Mouse (Mus musculus) spleen, postnatal 36 days (tissue): ENCODE measurements around the gene Gm10100.
"Not testable (repeated sequence)": the region's sequence is repeated elsewhere in the genome, so short reads cannot be mapped to it uniquely, and the experiment has no call there.

Source experiments
- DNase-seq, 2 experiments: peaks; one replicate each; pipeline ENCODE4 v3.0.0; 2022; ENCODE audit warnings: low spot score in 2 of 2, mixed read lengths in 1 of 2

The Gm10100 gene

GRCm38 (mm10) chr10:77726186-77726585, at the start of gene Gm10100:
Gene Gm10100 (plus strand): TSS chr10:77726486.
- no peak for DNase-seq

DNA sequence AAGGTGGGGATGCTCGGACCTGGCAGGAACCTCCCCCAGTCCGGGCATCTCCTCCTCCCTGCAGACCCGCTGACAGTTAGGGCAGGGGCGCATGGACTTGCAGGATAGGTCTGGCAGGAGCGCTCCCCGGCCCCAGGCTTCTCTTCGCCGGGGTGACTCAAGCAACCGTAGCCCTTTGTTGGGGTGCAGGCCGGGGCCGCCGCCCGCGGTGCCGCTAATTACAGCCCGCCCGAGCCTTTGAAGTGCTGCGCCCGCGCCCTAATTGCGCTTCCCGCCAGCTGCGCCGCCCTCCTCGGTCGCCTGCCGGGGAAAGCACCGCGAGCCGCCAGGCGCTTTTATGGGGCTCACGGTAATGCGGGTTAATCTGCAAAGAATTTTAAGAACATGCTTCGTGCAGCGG, 48.7 kb upstream of the Gm10100 start:
- peak; percentile 31 to 40 for DNase-seq

DNA sequence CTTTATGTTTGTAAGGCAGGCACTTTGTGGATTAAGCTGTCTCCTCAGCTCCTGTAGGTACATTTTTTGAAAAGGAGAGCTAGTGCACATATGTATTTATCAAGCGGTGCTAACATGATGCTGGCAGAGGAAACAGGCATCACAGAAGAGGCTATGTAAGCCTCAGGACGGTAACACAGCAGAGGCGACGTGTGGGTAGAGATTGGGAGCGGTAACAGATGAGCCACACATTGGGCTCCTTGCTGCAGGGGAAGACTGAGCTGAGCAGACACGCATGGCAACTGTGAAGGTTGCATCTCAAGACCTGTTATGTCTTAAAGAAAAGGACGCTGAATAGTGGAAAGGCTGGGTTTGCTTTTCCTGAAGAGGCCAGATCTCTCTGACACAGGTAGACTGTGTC, 43.3 kb upstream of the Gm10100 start:
- no peak for DNase-seq

DNA sequence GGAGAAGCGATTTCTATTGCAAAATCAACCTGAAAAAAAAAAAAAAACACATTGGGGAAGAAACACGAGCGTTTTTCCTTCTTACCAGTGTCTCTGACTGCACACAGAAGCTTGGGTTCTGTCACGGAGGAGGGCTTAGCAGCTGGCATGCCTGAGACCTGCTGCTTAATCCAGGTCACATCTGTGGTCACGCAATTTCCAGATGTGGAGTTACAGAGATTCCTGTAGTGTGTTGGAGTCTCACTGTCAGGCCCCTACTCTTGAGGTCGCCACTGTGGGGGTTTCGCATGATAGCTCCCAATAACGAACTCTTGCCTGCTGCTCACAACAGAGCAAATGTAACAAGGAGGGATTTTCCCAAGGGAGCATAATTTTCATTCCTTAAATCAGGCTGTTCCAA, 42.1 kb upstream of the Gm10100 start:
- DNase-seq, result no peak

- no peak for DNase-seq
Measured at GRCm38 (mm10) chr10:77685895-77686664, 40.2 kb upstream of the Gm10100 start, which contains the start of gene Tspear. Gene Tspear (plus strand): TSS chr10:77686569.

DNA sequence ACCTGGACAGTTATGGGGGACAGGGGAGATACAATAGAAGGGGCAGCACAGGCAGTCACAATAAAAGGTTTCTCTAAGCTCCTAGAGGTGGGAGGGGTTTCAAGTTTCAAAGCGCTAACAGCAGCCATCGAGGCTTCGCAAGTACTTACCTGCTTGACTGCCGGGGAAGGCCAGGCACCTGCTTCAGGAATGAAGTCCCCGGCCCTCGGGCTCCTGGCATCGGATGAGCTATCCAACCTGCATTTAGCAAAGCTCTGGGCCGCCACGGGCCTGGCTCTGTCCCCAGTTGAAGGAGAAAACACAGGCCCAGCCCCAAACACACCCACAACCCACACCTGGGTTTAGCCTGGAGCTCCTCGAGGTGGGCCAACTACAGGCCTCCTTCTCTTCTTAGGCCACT, 39.3 kb upstream of the Gm10100 start:
- no peak for DNase-seq

DNA sequence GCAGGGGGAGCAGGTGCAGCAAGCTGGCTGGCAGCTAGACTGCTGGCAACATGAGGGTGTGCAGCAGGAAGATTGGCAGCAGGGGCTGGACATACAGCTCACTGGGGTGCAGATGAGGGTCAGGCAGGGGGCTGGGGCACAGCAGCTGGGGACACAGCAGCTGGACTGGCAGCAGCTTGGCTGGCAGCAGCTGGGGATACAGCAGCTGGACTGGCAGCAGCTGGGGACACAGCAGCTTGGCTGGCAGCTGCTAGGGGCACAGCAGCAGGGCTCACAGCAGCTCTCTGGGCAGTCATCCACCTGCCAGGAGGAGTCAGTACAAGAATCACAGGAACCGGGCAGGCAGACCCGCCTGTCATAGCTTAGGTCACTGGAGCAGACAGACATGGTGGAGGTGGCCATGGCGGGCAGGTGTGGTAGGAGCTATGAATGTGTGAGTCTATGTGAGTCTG, 35.9 kb upstream of the Gm10100 start, which contains the start of gene Gm19402:
TSS of gene Gm19402 (minus strand) at position 402 of the 452 bp plus-strand sequence.
- DNase-seq, result not testable (repeated sequence)

GRCm38 (mm10) chr10:77697133-77697532, 29.2 kb upstream of the Gm10100 start, which contains the start of gene Gm9508:
Gene Gm9508 (minus strand): TSS chr10:77697233.
- DNase-seq, result no peak

DNA sequence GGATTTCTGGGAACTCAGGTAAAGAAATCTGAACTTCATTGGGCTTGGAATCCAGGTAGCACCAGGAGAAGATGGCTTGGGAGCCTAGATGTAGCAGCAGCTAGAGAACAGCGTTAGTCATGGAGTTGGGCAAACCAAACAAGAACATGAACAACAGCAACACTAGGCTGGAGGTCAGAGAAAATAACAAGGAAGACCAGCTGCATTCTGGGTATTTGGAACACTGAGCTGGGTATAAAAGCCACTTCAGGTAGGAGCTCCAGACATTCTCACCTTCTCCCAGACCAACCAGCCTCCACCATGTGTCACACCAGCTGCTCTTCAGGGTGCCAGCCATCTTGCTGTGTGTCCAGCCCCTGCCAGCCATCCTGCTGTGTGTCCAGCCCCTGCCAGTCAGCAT, 20.0 kb upstream of the Gm10100 start, which contains the start of gene Gm10272:
TSS of gene Gm10272 (plus strand) at position 301 of the 400 bp plus-strand sequence.
- no peak for DNase-seq

GRCm38 (mm10) chr10:77709831-77710230, 16.5 kb upstream of the Gm10100 start:
- no peak for DNase-seq

DNA sequence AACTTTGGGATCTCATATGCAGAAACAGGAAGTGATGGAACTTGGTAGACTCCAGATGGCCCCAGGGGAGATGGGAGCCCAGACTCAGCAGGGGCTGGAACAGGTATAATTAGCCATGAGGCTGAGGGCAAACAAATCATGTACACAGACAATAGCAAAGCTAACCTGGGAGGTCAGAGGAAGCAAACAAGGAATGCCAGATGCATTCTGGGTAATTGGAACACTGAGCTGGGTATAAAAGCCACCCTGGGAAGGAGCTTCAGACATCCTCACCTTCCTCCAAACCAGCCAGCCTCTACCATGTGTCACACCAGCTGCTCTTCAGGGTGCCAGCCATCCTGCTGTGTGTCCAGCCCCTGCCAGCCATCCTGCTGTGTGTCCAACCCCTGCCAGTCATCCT, 15.1 kb upstream of the Gm10100 start, which contains the start of gene Gm10024:
TSS of gene Gm10024 (plus strand) at position 301 of the 400 bp plus-strand sequence.
- not testable (repeated sequence) for DNase-seq

DNA sequence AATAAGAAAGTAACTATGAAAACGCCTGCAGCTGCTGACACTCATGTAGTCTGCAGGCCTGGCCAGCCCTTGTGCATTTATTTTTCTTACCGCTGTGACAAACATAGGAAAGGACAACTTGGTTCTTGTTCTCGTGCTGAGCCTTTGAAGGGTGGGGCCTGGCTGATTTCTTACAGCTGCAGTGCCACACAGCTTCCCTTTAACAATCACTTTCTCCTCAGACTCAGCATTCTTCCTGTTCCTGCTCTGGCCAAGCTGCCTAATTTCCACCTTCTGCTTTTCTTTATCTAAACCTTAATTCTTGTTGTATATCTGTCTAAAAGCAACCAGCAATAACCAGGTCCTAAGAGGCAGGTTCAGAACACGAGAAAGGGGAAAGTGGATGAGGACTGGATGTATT, 12.6 kb upstream of the Gm10100 start:
- DNase-seq, result no peak

DNA sequence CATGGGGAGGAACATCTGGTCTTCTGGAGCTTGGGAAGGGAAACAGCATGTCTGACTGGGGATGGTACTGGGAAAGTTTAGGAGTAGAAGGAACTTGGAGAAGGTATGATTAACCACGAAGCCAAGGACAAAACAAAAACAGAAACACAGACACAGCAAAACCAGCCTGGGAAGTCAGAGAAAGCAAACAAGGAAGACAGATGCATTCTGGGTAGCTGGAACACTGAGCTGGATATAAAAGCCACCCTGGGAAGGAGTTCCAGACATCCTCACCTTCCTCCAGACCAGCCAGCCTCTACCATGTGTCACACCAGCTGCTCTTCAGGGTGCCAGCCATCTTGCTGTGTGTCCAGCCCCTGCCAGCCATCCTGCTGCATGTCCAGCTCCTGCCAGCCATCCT, 10.8 kb upstream of the Gm10100 start, which contains the start of gene Gm10142:
TSS of gene Gm10142 (plus strand) at position 301 of the 400 bp plus-strand sequence.
- DNase-seq, result no peak

DNA sequence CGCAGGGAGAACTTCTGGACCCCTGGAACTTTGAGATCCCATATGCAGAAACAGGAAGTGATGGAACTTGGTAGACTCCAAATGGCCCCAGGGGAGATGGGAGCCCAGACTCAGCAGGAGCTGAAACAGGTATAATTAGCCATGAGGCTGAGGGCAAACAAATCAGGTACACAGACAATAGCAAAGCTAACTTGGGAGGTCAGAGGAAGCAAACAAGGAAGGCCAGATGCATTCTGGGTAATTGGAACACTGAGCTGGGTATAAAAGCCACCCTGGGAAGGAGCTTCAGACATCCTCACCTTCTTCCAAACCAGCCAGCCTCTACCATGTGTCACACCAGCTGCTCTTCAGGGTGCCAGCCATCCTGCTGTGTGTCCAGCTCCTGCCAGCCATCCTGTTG, 6.0 kb upstream of the Gm10100 start, which contains the start of gene Krtap12-1:
TSS of gene Krtap12-1 (plus strand) at position 301 of the 400 bp plus-strand sequence.
- not testable (repeated sequence) for DNase-seq

GRCm38 (mm10) chr10:77724855-77725254, 1.4 kb upstream of the Gm10100 start:
- no peak for DNase-seq

DNA sequence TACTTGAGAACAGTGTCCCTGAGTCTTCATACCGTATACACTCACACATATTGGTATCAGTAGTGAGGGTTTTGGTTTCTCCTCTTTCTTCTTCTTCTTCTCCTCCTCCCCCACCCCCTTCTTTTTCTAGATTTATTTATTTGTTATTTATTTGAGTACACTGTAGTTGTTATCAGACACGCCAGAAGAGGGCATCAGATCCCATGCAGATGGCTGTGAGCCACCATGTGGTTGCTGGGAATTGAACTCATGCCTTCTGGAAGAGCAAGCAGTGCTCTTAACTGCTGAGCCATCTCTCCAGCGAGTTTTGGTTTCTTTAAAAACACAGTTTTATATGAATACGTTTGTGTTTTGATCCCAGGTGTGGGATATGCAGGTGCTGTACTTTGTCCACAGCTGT, 2.0 kb downstream of the Gm10100 start:
- no peak for DNase-seq

DNA sequence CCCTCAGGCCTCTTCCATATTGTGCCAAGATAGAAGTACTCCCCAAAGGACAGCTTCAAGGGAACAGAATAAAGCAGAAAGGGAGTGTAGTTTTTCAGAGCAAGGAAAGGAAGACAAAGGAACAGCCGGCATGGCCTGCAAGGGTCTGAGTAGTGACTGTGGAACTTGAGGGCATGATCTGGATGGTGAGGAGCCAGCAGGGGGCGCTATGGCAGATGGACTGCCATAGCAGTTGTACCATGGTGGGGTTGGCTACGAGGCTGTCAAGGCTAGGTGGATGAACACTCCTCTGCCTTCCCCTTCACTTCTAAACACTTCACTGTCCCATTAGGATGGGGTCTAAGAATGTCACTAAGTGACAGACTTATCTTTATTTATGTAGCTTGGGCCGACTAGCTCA, 3.0 kb downstream of the Gm10100 start:
- DNase-seq, result no peak

DNA sequence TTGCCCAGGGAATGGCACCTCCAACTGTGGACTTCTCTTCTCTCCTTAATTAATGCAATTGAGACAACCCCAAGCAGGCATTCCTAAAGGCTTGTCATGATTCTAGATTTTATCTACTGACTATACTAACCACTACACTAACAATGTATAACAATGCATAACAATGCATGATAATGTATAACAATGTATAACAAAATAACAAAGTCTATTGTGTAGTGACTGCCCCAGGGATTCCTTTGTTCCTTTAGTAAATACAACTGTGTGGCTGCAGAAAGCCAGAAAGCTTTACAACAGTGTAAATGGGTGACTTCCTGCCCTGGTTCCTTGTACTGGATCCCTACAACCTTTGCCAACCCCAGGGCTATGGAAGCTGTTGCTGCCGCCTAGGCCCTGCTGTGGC, 9.6 kb downstream of the Gm10100 start:
- no peak for DNase-seq

DNA sequence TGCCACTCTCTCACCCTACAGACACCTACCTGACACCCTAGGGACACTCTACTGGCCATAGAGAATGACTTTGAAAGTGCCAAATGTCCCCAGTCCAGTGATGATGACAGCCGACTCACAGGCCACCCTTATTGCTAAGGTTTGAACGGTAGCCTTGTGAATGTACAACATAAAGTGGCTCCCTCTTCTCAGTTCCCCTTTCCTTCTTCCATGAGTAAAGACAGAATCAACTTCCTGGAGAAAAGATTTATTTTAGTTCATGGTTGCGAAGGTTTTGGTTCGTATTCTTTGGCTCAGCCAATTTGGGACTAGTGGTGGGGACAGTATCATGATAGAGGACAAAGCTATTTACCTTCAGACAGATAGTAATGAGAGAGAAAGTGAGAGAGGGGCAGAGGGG, 12.6 kb downstream of the Gm10100 start:
- no peak for DNase-seq

GRCm38 (mm10) chr10:77741924-77742688, 15.8 kb downstream of the Gm10100 start, which contains the start of gene Gm18596:
Gene Gm18596 (minus strand): TSS chr10:77742638.
- not testable (repeated sequence) for DNase-seq

GRCm38 (mm10) chr10:77750686-77751085, 24.4 kb downstream of the Gm10100 start:
- DNase-seq, result not testable (repeated sequence)

DNA sequence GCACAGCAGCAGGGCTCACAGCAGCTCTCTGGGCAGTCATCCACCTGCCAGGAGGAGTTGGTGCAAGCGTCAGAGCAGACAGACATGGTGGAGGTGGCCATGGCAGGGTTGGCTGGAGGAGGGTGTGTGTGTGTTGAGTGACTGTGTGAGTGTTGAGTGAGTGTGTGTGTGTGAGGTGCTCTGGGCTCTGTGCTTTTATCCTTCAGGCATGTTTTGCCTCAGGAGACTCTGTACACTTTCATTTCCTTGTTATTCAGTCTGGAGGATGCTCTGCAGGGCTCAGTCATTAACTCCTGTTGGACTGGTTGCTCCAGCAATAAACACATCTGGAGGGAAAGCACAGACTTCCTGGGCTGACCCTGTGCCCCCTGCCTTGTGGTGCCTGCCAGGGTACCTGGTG, 25.0 kb downstream of the Gm10100 start, which contains the start of gene Gm9736:
TSS of gene Gm9736 (minus strand) at position 101 of the 400 bp plus-strand sequence.
- DNase-seq, result not testable (repeated sequence)
